Mouse (Mus musculus) spleen, postnatal 14 days (tissue): ENCODE results near the gene Scly.

Experiments used
- DNase-seq, 2 experiments: peaks; one replicate each; pipeline ENCODE4 v3.0.0; 2021 to 2022; ENCODE audit warnings: low spot score in 2 of 2

Gene Scly

GRCm38 (mm10) chr1:91362113-91362512 lies 64.0 kb downstream of the Scly start:
- DNase-seq = no peak

GRCm38 (mm10) chr1:91364822-91365644 lies 66.9 kb downstream of the Scly start:
- no peak for DNase-seq

- DNase-seq = no peak
Measured at GRCm38 (mm10) chr1:91365816-91366214, 67.7 kb downstream of the Scly start.

GRCm38 (mm10) chr1:91366215-91367108 lies 68.3 kb downstream of the Scly start, which contains the start of gene Erfe:
Gene Erfe (plus strand): TSS chr1:91366430.
- peak; percentile 76 to 84 for DNase-seq

- no peak for DNase-seq
Measured at GRCm38 (mm10) chr1:91367295-91367694, 69.2 kb downstream of the Scly start.

- no peak for DNase-seq
Measured at GRCm38 (mm10) chr1:91369408-91369807, 71.3 kb downstream of the Scly start.

- no peak for DNase-seq
Measured at GRCm38 (mm10) chr1:91370055-91370454, 71.9 kb downstream of the Scly start.
